Mouse (Mus musculus): Measurements from ENCODE around the gene Map6. TPM values are rescaled to one million over a fixed set of nuclear protein-coding genes. Genes with fewer than 3 reads are reported as not detected.
A peak's percentile ranks its signal among the peaks of the same experiment; 100 is the strongest.

Map6 gene
- polyA plus RNA-seq, 2 experiments = 0.01 TPM; not detected in 1

GRCm38 (mm10) chr7:99306640-99307039 is 39.4 kb downstream of the Map6 start:
- no peak for DNase-seq (ENCODE audit: low read depth in 3 of 3, low spot score in 3 of 3)
- Histone ChIP-seq H3K4me1 (replicated peaks; ENCODE audit: control insufficient read depth in 2 of 2, insufficient read depth in 2 of 2, low read length in 1 of 2) (no peaks in the 10 kb centered on the region; a peak in 1 of 4 replicates), H3K36me3 (replicated peaks; ENCODE audit: control insufficient read depth, insufficient read depth, low read depth) (no peaks in the 10 kb centered on the region), H3K4me2 (ENCODE audit: low read depth) (no peak overlapping the region), H3K9ac (replicated peaks) (no peak overlapping the region), H3K27ac (no peak overlapping the region), H3K27me3 (ENCODE audit: control insufficient read depth, insufficient read depth, low read length) (no peaks in the 10 kb centered on the region), H3K9me3 (ENCODE audit: control insufficient read depth, low read length) (no peaks in the 10 kb centered on the region), H3K4me3 (ENCODE audit: insufficient read depth in 1 of 2, low read depth in 2 of 2, low read length in 2 of 2) (no peak overlapping the region)
- TF ChIP-seq CTCF (IDR thresholded peaks at IDR 0.05; ENCODE audit: low read depth) = no peak
- no peak for TF ChIP-seq EP300 (IDR thresholded peaks at IDR 0.05; ENCODE audit: low read depth)
- no peak for ATAC-seq (ENCODE audit: insufficient read depth)
- WGBS (ENCODE audit: insufficient replicate concordance) = 42% methylated on average over 3 of the region's 3 CpGs

- H3K4me1 ChIP-seq (replicated peaks; ENCODE audit: control insufficient read depth in 2 of 2, insufficient read depth in 2 of 2, low read length in 1 of 2) = no peaks in the 10 kb centered on the region; a peak in 2 of 4 replicates
- no peak for TF ChIP-seq EP300 (IDR thresholded peaks at IDR 0.05; ENCODE audit: low read depth)
- TF ChIP-seq CTCF (IDR thresholded peaks at IDR 0.05; ENCODE audit: low read depth) = no peak
- no peak overlapping the region for H3K4me3 ChIP-seq (ENCODE audit: insufficient read depth in 1 of 2, low read depth in 2 of 2, low read length in 2 of 2)
- H3K27ac ChIP-seq = no peak overlapping the region
- H3K9me3 ChIP-seq (ENCODE audit: control insufficient read depth, low read length) = no peaks in the 10 kb centered on the region
- DNase-seq (ENCODE audit: low read depth in 3 of 3, low spot score in 3 of 3) = peak in 1 of 3 experiments; percentile 10
- H3K4me2 ChIP-seq (ENCODE audit: low read depth) = no peak overlapping the region
- no peak for ATAC-seq (ENCODE audit: insufficient read depth)
- no peaks in the 10 kb centered on the region for H3K36me3 ChIP-seq (replicated peaks; ENCODE audit: control insufficient read depth, insufficient read depth, low read depth)
- no peaks in the 10 kb centered on the region for H3K27me3 ChIP-seq (ENCODE audit: control insufficient read depth, insufficient read depth, low read length)
- WGBS (ENCODE audit: insufficient replicate concordance) = 31% methylated on average over 7 of the region's 7 CpGs
- H3K9ac ChIP-seq (replicated peaks) = no peak overlapping the region
Observed at GRCm38 (mm10) chr7:99311433-99311832, 44.2 kb downstream of the Map6 start.

- H3K9ac ChIP-seq (replicated peaks) = no peak overlapping the region
- no peak overlapping the region for H3K27ac ChIP-seq
- H3K9me3 ChIP-seq (ENCODE audit: control insufficient read depth, low read length) = no peaks in the 10 kb centered on the region
- no peak overlapping the region for H3K4me3 ChIP-seq (ENCODE audit: insufficient read depth in 1 of 2, low read depth in 2 of 2, low read length in 2 of 2)
- H3K36me3 ChIP-seq (replicated peaks; ENCODE audit: control insufficient read depth, insufficient read depth, low read depth) = no peaks in the 10 kb centered on the region
- DNase-seq (ENCODE audit: low read depth in 3 of 3, low spot score in 3 of 3) (no peak), ATAC-seq (ENCODE audit: insufficient read depth) (no peak)
- H3K27me3 ChIP-seq (ENCODE audit: control insufficient read depth, insufficient read depth, low read length) = no peaks in the 10 kb centered on the region
- no peak overlapping the region for H3K4me2 ChIP-seq (ENCODE audit: low read depth)
- TF ChIP-seq EP300 (IDR thresholded peaks at IDR 0.05; ENCODE audit: low read depth) = no peak
- WGBS (ENCODE audit: insufficient replicate concordance) = 56% methylated on average over 4 of the region's 4 CpGs
- no peaks in the 10 kb centered on the region; a peak in 1 of 4 replicates for H3K4me1 ChIP-seq (replicated peaks; ENCODE audit: control insufficient read depth in 2 of 2, insufficient read depth in 2 of 2, low read length in 1 of 2)
Observed at GRCm38 (mm10) chr7:99312058-99312457, 44.8 kb downstream of the Map6 start.

DNA sequence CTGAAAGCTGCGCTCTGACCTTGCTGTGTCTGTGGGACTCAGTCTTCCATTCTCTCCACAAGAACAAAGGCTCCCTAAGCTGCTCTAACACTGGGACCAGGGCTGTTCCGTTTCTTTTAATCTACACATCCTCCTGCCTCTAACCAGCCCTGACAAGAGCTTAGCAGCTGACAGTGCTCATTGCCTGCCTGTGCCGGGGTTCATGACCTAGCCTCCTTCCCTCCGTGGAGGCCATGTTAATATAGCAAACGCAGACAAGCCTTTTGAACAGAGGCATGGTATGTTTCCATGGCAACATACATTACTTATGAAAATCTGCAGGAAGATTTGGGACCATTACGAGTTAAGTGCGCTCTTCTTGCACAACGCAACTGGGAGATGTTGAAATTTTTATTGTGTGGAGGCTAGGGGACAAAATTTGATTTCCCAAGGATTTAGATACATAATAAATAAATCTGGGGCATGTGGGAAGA is 45.5 kb downstream of the Map6 start:
- WGBS (ENCODE audit: insufficient replicate concordance) = 54% methylated on average over 8 of the region's 8 CpGs
- H3K36me3 ChIP-seq (replicated peaks; ENCODE audit: control insufficient read depth, insufficient read depth, low read depth) = no peaks in the 10 kb centered on the region
- no peaks in the 10 kb centered on the region for H3K27me3 ChIP-seq (ENCODE audit: control insufficient read depth, insufficient read depth, low read length)
- no peak overlapping the region for H3K4me2 ChIP-seq (ENCODE audit: low read depth)
- no peak for ATAC-seq (ENCODE audit: insufficient read depth)
- no peak for DNase-seq (ENCODE audit: low read depth in 3 of 3, low spot score in 3 of 3)
- no peaks in the 10 kb centered on the region; a peak in 1 of 4 replicates for H3K4me1 ChIP-seq (replicated peaks; ENCODE audit: control insufficient read depth in 2 of 2, insufficient read depth in 2 of 2, low read length in 1 of 2)
- H3K27ac ChIP-seq = no peak overlapping the region
- no peak overlapping the region for H3K4me3 ChIP-seq (ENCODE audit: insufficient read depth in 1 of 2, low read depth in 2 of 2, low read length in 2 of 2)
- no peak overlapping the region for H3K9ac ChIP-seq (replicated peaks)
- H3K9me3 ChIP-seq (ENCODE audit: control insufficient read depth, low read length) = no peaks in the 10 kb centered on the region
- TF ChIP-seq CTCF (IDR thresholded peaks at IDR 0.05; ENCODE audit: low read depth) (no peak), EP300 (IDR thresholded peaks at IDR 0.05; ENCODE audit: low read depth) (no peak)

- 64% methylated on average over 8 of the region's 8 CpGs for WGBS (ENCODE audit: insufficient replicate concordance)
Observed at GRCm38 (mm10) chr7:99313253-99313652, 46.0 kb downstream of the Map6 start.

More at GRCm38 (mm10) chr7:99313253-99313652, 46.0 kb downstream of the Map6 start:
- DNase-seq (ENCODE audit: low read depth in 3 of 3, low spot score in 3 of 3) (no peak), ATAC-seq (ENCODE audit: insufficient read depth) (no peak)
- Histone ChIP-seq H3K9ac (replicated peaks) (no peak overlapping the region), H3K4me3 (ENCODE audit: insufficient read depth in 1 of 2, low read depth in 2 of 2, low read length in 2 of 2) (no peak overlapping the region), H3K27me3 (ENCODE audit: control insufficient read depth, insufficient read depth, low read length) (no peaks in the 10 kb centered on the region), H3K4me1 (replicated peaks; ENCODE audit: control insufficient read depth in 2 of 2, insufficient read depth in 2 of 2, low read length in 1 of 2) (no peaks in the 10 kb centered on the region; a peak in 1 of 4 replicates), H3K36me3 (replicated peaks; ENCODE audit: control insufficient read depth, insufficient read depth, low read depth) (no peaks in the 10 kb centered on the region), H3K9me3 (ENCODE audit: control insufficient read depth, low read length) (no peaks in the 10 kb centered on the region), H3K4me2 (ENCODE audit: low read depth) (no peak overlapping the region), H3K27ac (no peak overlapping the region)
- TF ChIP-seq EP300 (IDR thresholded peaks at IDR 0.05; ENCODE audit: low read depth) = no peak
- no peak for TF ChIP-seq CTCF (IDR thresholded peaks at IDR 0.05; ENCODE audit: low read depth)

Data from liver, embryonic 14.5 days (tissue).